Mouse (Mus musculus) CH12.LX (cell line): ENCODE measurements around the gene Kpna2.

Experiments used
- CTCF ChIP-seq, 2 experiments: IDR thresholded peaks in 1 of 2; conservative IDR thresholded peaks in 1 of 2; 2 replicates each; pipeline ENCODE4 v1.5.1; 2011 to 2012; ENCODE audit warnings: low read depth in 2 of 2, low read length in 2 of 2, improper control_type of control experiment in 1 of 2, inconsistent platforms in 1 of 2, mild to moderate bottlenecking in 1 of 2, moderate library complexity in 1 of 2
- EP300 ChIP-seq: IDR thresholded peaks from 2 replicates; pipeline ENCODE4 v1.6.1; 2011; ENCODE audit warnings: low read length, improper control_type of control experiment
- MEF2A ChIP-seq: IDR thresholded peaks from 2 replicates; pipeline ENCODE4 v1.6.1; 2014; ENCODE audit warnings: low read depth, mild to moderate bottlenecking, inconsistent platforms, low read length, improper control_type of control experiment, borderline replicate concordance
- MYC ChIP-seq: IDR thresholded peaks from 2 replicates; pipeline ENCODE4 v1.6.1; 2011; ENCODE audit warnings: low read depth, mild to moderate bottlenecking, improper control_type of control experiment, low read length
- NRF1 ChIP-seq: IDR thresholded peaks from 2 replicates; pipeline ENCODE4 v1.6.1; 2014; ENCODE audit warnings: low read depth, mild to moderate bottlenecking, inconsistent platforms, low read length, improper control_type of control experiment, moderate library complexity
- TCF12 ChIP-seq: IDR thresholded peaks from 2 replicates; pipeline ENCODE4 v1.6.1; 2014; ENCODE audit warnings: low read depth, mild to moderate bottlenecking, inconsistent platforms, low read length, improper control_type of control experiment
- UBTF ChIP-seq: IDR thresholded peaks from 2 replicates; pipeline ENCODE4 v1.6.1; 2012; ENCODE audit warnings: low read depth, mild to moderate bottlenecking, inconsistent platforms, low read length, improper control_type of control experiment, moderate library complexity
- USF2 ChIP-seq: conservative IDR thresholded peaks from 2 replicates; pipeline ENCODE4 v1.6.1; 2011; ENCODE audit warnings: low read depth, low read length, improper control_type of control experiment
- ZMIZ1 ChIP-seq: IDR thresholded peaks from 2 replicates; pipeline ENCODE4 v1.6.1; 2012; ENCODE audit warnings: low read depth, mild to moderate bottlenecking, inconsistent platforms, low read length, improper control_type of control experiment

- TF ChIP-seq MYC = no peak
- no peak for TF ChIP-seq CTCF (conservative IDR thresholded peaks at IDR 0.05 in 1 of 2, IDR thresholded peaks at IDR 0.05 in 1 of 2; ENCODE audit: low read depth in 2 of 2, low read length in 2 of 2)
- no peak for TF ChIP-seq ZMIZ1
- no peak; the same call in 1 of the 2 replicates for TF ChIP-seq UBTF
- no peak for TF ChIP-seq EP300
- no peak for TF ChIP-seq TCF12
- no peak for TF ChIP-seq USF2
- no peak for TF ChIP-seq MEF2A
- TF ChIP-seq NRF1 = no peak
These were observed 640 bp downstream of the Kpna2 start for GRCm38 (mm10) chr11:106998651-106999150.
